Mouse (Mus musculus) limb, embryonic 12.5 days (tissue): ENCODE measurements around the gene Cfdp1. TPM values are rescaled to one million over a fixed set of nuclear protein-coding genes. Genes with fewer than 3 reads are reported as not detected.

ENCODE experiments used
- ATAC-seq: fragments of 200-750 bp; cut with Nextera tagmentation; 2 replicates; pipeline ENCODE4 v1.8.0; 2017; ENCODE audit warnings: low read depth, moderate TSS enrichment; ENCODE audit not compliant: insufficient number of reproducible peaks, insufficient read depth, low FRiP score, low TSS enrichment
- H3K27ac ChIP-seq: fragments of 300-500 bp; sonication (generic); 2 replicates; pipeline ENCODE4 v1.5.1; 2016; ENCODE audit warnings: mild to moderate bottlenecking, moderate library complexity
- H3K27me3 ChIP-seq: fragments of 300-500 bp; sonication (generic); 2 replicates; pipeline ENCODE4 v1.6.1; 2016; ENCODE audit warnings: mild to moderate bottlenecking, moderate library complexity
- H3K36me3 ChIP-seq: fragments of 300-500 bp; sonication (generic); 2 replicates; pipeline ENCODE4 v1.6.1; 2016; ENCODE audit warnings: mild to moderate bottlenecking, moderate library complexity
- H3K4me1 ChIP-seq: fragments of 300-500 bp; sonication (generic); replicated peaks from 2 replicates; pipeline ENCODE4 v1.6.1; 2016
- H3K4me2 ChIP-seq: fragments of 300-500 bp; sonication (generic); 2 replicates; pipeline ENCODE4 v1.6.1; 2016; ENCODE audit warnings: mild to moderate bottlenecking, moderate library complexity
- H3K4me3 ChIP-seq: fragments of 300-500 bp; sonication (generic); replicated peaks from 2 replicates; pipeline ENCODE4 v1.5.1; 2016; ENCODE audit warnings: mild to moderate bottlenecking
- H3K9ac ChIP-seq: fragments of 300-500 bp; sonication (generic); replicated peaks from 2 replicates; pipeline ENCODE4 v1.6.1; 2016; ENCODE audit warnings: mild to moderate bottlenecking, moderate library complexity
- H3K9me3 ChIP-seq: fragments of 300-500 bp; sonication (generic); 2 replicates; pipeline ENCODE4 v1.6.1; 2016; ENCODE audit warnings: mild to moderate bottlenecking, moderate library complexity
- WGBS: fragments of 180-500 bp; shearing (Covaris S2); methylation state at CpG from one replicate; pipeline ENCODE4 v1.1.7; 2016; 5-methylcytosine and 5-hydroxymethylcytosine counted together
- polyA plus RNA-seq: library from polyadenylated mRNA; unstranded; fragments of >200 nt; fragmentation: Nextera tagmentation; extraction: Ambion mirVana; gene quantifications from 2 replicates; pipeline ENCODE4 v1.2.1, GENCODE M21; 2016

Cfdp1 gene
- polyA plus RNA-seq, 1 experiment from 2014 or later = 239 TPM

DNA sequence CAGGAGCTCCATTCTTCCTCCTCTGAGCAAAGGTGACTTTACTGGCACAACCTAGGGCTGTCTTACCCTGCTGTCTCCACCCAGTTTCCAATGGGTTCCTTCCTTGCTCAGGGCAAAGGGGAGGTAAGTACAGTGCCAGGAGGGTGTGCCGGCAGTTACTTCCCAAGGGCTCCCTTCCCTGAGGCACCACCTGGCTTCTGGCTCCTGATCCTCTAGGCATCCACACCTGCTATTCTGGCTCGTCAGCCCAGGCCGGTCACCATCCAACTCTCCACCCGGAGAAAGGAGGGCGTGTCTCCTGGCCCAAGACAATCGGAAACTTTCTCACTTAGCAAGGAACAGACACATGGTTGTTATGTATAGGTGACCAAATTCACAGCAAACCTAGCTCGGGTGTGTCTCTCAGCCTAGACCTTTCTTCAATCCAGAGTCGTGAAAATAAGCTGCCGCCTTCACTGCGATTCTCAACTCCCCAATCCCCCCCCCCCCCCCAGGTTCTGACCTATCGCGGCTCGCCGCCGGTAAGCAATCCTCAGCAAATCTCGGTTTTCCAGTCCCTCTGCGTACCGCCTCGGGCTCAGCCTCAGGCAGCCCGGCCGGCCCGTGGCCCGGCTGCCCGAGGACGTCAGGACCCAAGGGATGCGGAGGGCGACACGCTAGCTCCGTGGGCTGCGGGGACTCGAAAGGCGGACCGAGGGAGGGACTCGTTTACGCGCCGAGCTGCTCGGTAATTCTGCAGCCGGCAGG, 122.7 kb downstream of the Cfdp1 start:
- Histone ChIP-seq H3K4me2 (peak overlapping the region; percentile 83), H3K27ac (peak overlapping the region; percentile 86)
- 0 out of 2 replicates have a peak, but pooled peaks have one; percentile 2 for ATAC-seq

DNA sequence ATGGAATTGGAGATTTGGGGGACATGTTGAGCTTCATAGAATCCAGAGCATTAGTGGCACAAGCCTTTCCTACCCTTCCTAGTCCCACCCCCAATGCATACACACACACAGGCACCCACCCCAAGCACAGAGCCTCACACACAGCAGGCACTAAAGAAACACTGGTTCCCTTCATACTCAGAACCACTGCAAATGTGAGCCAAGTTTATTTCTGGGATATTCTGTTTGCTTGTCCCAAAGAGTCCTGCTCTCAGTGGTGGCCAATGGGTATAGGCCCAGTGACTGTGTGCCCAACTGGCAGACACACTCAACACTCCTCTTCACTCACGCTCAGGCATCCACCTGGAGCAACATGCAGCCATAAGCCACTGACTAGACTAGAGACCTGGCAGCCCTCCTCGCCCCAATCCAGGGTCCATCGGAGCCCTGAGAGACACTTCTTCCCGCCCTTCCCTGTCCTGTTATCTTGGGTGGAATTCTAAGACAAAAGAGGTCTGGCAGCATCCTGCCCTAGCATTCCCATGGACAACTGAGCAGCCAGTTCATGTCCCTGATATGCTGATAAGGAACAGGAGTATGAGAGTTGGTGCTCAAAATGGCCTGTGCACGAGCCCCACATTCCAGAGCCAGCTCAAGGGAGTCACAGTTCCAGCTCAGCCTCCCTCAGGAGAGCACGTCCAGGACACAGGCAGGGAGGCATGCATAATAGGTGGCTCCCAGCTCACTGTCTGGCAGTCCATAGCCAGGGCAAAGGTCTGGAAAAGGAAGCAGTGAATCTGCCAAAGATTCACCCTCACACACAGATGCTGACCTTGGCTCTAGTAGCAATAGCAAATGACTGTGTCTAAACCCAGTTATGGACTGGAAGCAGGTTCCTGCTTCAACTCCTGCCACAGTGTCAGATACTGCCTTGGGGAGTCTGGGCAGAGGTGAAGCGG, 124.6 kb downstream of the Cfdp1 start:
- H3K4me3 ChIP-seq = no peak overlapping the region
- no peaks in the 10 kb centered on the region for H3K27me3 ChIP-seq
- no peak overlapping the region for H3K27ac ChIP-seq
- no peaks in the 10 kb centered on the region for H3K36me3 ChIP-seq
- H3K9ac ChIP-seq = peak overlapping the region; percentile 27; the same call in 1 of the 2 replicates
- WGBS = 70% methylated on average over 7 of the region's 7 CpGs
- H3K4me2 ChIP-seq = no peak overlapping the region
- no peak for ATAC-seq
- peaks cover 65% of the 10 kb centered on the region for H3K4me1 ChIP-seq
- H3K9me3 ChIP-seq = no peaks in the 10 kb centered on the region

More for the DNA sequence above, 122.7 kb downstream of the Cfdp1 start:
- Histone ChIP-seq H3K27me3 (no peaks in the 10 kb centered on the region), H3K4me1 (peaks cover 72% of the 10 kb centered on the region), H3K4me3 (peak overlapping the region; percentile 80), H3K9me3 (no peaks in the 10 kb centered on the region), H3K36me3 (peaks cover 6% of the 10 kb centered on the region; the same call in 1 of the 2 replicates), H3K9ac (peak overlapping the region; percentile 85)
- under 1% methylated on average over 31 of the region's 39 CpGs for WGBS

DNA sequence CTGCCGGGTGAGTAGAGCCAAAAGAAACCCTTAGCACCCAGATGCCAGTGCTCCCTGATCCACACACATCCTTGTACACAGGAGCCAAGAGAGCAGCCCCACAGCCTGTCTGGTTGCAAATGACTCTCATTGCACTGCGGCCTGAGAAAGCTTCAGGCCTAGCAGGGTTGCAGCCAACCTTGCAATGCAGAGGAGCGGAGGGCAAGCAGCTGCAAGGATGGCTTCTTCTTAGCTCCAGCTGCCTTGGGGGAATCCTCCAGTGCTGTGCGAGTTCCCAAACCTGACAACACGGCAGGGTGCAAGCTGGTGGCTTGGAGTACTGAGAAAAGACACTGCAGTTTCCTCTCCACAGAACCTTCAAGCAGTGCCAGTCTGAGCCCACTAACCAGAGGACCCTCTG, 125.6 kb downstream of the Cfdp1 start:
- Histone ChIP-seq H3K36me3 (no peaks in the 10 kb centered on the region), H3K9me3 (no peaks in the 10 kb centered on the region), H3K4me3 (no peak overlapping the region), H3K27ac (no peak overlapping the region), H3K4me1 (peaks cover 55% of the 10 kb centered on the region), H3K9ac (no peak overlapping the region), H3K4me2 (no peak overlapping the region), H3K27me3 (no peaks in the 10 kb centered on the region)
- no peak for ATAC-seq
- 80% methylated on average over 5 of the region's 5 CpGs for WGBS

DNA sequence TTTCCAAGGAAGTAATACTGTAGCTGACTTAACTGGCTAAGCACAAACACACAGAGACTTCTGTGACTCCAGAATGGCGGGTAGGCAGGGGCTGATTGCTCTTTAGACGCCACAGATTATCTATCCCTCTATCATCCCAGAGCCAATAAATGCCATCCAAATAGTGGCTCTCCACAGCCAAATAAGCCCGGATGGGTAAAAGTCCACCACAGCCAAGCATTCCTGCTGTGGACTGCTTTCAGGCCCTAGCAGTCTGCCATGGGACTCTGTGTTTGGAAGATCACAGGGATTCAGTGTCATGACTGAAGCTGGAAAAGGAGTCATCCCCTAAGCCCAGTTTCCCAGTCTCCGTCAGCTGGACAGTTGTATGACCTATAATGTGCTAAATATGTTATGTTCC, 126.5 kb downstream of the Cfdp1 start:
- Histone ChIP-seq H3K27me3 (no peaks in the 10 kb centered on the region), H3K4me2 (no peak overlapping the region), H3K36me3 (no peaks in the 10 kb centered on the region), H3K9me3 (no peaks in the 10 kb centered on the region), H3K4me3 (no peak overlapping the region), H3K27ac (no peak overlapping the region), H3K9ac (no peak overlapping the region), H3K4me1 (peaks cover 46% of the 10 kb centered on the region)
- 63% methylated on average over 4 of the region's 4 CpGs for WGBS
- no peak for ATAC-seq

DNA sequence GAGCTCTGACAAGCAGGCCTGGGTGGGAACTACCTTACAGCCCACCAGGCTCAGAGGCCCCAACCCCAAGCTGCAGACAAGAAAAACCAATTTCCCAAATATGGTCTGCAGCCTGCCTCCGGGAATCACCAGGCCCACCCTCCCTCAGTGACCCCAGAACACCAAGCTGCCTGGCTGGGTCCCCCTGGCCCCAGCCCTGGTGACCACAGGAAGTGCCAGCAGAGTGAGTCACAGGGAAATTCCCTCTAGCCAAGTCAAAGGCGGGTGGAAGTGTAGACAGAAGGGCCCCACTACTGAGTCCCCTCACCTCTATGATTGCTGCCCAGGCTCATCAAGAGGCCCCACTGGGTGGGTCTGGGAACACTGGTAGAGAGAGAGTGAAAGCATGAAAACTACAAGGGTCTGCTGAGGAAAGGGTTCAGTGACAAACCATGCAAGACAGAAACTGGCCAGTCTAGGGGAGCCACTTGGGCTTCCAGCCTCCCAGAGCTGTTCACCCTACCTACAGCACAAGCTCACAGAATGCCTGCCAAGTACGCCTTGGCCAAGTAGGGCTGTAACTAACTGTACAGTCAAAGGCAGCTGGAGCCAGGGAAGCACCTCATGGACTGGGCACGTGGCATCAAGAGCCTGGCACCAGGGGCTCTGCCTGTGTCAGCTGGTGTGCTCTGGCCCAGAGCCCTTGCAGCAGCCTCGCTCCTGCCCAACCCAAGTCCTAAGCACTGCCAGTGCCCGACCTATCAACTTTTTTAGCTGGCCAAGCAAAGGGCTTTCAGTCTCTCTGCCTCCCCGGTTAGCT, 127.8 kb downstream of the Cfdp1 start:
- Histone ChIP-seq H3K4me1 (peaks cover 41% of the 10 kb centered on the region), H3K27me3 (no peaks in the 10 kb centered on the region), H3K9me3 (no peaks in the 10 kb centered on the region), H3K27ac (peak overlapping the region; percentile 70; the same call in 1 of the 2 replicates), H3K4me2 (no peak overlapping the region), H3K36me3 (peaks cover 1% of the 10 kb centered on the region; the same call in 1 of the 2 replicates), H3K9ac (peak overlapping the region; percentile 40), H3K4me3 (no peak overlapping the region)
- 66% methylated on average over 7 of the region's 7 CpGs for WGBS
- ATAC-seq = no peak

DNA sequence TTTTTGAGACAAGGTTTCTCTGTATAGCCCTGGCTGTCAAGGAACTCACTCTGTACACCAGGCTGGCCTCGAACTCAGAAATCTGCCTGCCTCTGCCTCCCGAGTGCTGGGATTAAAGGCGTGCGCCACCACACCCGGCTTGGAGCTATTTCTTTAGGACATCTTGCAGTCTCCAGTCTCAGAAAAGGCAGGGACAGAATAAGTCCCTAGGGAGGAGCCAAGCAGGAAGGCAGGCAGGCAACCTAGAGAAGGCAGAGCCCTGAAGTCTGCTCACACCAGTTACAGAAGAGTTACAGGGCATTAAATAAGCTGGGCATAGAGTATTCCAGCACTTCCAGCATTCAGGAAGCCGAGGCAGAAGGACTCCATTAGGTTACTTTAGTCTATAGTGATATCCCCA, 128.8 kb downstream of the Cfdp1 start:
- Histone ChIP-seq H3K9me3 (no peaks in the 10 kb centered on the region), H3K9ac (no peak overlapping the region), H3K27ac (no peak overlapping the region), H3K4me3 (no peak overlapping the region), H3K36me3 (peaks cover 11% of the 10 kb centered on the region), H3K4me2 (no peak overlapping the region), H3K4me1 (peaks cover 31% of the 10 kb centered on the region), H3K27me3 (no peaks in the 10 kb centered on the region)
- no peak for ATAC-seq
- WGBS = 90% methylated on average over 6 of the region's 6 CpGs

DNA sequence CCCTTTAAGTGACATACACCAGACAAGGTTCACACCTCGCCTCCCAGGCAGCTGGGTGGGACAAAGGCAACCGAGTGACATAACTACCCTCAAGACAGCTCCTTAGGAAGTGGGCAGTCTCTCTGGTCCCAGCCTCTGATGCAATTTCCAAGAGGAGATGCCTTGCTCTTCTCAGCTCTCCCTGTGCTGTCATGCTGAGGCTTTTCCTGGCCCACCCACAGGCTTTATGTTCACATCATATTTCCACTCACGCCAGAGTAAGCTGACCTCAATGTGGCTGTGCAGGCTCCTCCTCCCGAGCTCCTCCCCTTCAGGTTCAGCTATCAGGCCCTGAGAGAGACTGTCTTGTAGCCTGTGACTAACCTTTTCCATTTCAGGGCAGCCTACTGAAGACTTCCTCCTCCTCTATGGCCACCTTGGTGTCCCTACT, 134.0 kb downstream of the Cfdp1 start:
- Histone ChIP-seq H3K27ac (no peak overlapping the region), H3K36me3 (peaks cover 56% of the 10 kb centered on the region), H3K27me3 (no peaks in the 10 kb centered on the region), H3K4me2 (no peak overlapping the region), H3K4me3 (no peak overlapping the region), H3K9ac (no peak overlapping the region), H3K9me3 (no peaks in the 10 kb centered on the region), H3K4me1 (peaks cover 18% of the 10 kb centered on the region)
- 58% methylated on average over 4 of the region's 4 CpGs for WGBS
- no peak for ATAC-seq

DNA sequence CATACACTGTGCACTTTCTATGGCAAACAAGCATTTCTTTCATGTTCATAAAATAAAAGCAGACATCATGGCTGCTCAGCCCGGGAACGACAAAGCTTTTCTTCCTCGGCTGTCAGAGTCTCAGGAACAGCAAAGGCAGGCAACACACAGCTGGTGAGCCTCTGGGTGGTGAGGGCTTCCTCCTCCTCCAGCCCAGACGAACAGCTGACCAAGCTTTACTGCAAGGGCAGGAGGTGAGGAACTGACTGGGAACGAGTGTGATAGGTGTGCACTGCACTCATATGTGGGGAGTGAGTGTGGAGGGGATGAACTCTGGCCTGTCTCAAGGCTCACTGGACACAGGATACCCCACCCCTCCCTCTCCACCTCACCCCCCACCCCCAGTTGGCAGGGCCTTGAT, 135.2 kb downstream of the Cfdp1 start:
- Histone ChIP-seq H3K4me1 (peaks cover 16% of the 10 kb centered on the region), H3K4me3 (no peak overlapping the region), H3K4me2 (no peak overlapping the region), H3K9ac (no peak overlapping the region), H3K36me3 (peaks cover 68% of the 10 kb centered on the region), H3K9me3 (no peaks in the 10 kb centered on the region), H3K27me3 (no peaks in the 10 kb centered on the region), H3K27ac (no peak overlapping the region)
- no peak for ATAC-seq
- 63% methylated on average over 5 of the region's 5 CpGs for WGBS

Other genes starting within 250 kb of the Cfdp1 start
- gene Ldhd, start 223.9 kb downstream of the Cfdp1 start, polyA plus RNA-seq = 0.25 and 0.26 TPM in 2 replicates
- 26.7 and 28.3 TPM in 2 replicates for gene Zfp1, start 210.9 kb downstream of the Cfdp1 start, polyA plus RNA-seq
- not detected in 2 replicates for gene Ctrb1, start 163.3 kb downstream of the Cfdp1 start, polyA plus RNA-seq
- 39.5 and 39.7 TPM in 2 replicates for gene Bcar1, start 110.5 kb downstream of the Cfdp1 start, polyA plus RNA-seq
- gene Tmem170, start 22.5 kb upstream of the Cfdp1 start, polyA plus RNA-seq = 8.4 and 9.1 TPM in 2 replicates
- gene Chst5, start 56.2 kb upstream of the Cfdp1 start, polyA plus RNA-seq = 3.8 and 4.3 TPM in 2 replicates
- 20.9 and 23.4 TPM in 2 replicates for gene Tmem231, start 79.6 kb upstream of the Cfdp1 start, polyA plus RNA-seq
- 162 and 173 TPM in 2 replicates for gene Gabarapl2, start 86.4 kb upstream of the Cfdp1 start, polyA plus RNA-seq
- 13.4 and 13.5 TPM in 2 replicates for gene Adat1, start 138.0 kb upstream of the Cfdp1 start, polyA plus RNA-seq
- gene Kars, start 157.0 kb upstream of the Cfdp1 start, polyA plus RNA-seq = 237 and 240 TPM in 2 replicates
- gene Terf2ip, start 157.1 kb upstream of the Cfdp1 start, polyA plus RNA-seq = 29.4 and 30.5 TPM in 2 replicates
- 0.51 and 1.3 TPM in 2 replicates for gene Gm6793, start 160.7 kb upstream of the Cfdp1 start, polyA plus RNA-seq